ENCODE assay signal across 7 mouse cellular contexts in the genomic region with DNA sequence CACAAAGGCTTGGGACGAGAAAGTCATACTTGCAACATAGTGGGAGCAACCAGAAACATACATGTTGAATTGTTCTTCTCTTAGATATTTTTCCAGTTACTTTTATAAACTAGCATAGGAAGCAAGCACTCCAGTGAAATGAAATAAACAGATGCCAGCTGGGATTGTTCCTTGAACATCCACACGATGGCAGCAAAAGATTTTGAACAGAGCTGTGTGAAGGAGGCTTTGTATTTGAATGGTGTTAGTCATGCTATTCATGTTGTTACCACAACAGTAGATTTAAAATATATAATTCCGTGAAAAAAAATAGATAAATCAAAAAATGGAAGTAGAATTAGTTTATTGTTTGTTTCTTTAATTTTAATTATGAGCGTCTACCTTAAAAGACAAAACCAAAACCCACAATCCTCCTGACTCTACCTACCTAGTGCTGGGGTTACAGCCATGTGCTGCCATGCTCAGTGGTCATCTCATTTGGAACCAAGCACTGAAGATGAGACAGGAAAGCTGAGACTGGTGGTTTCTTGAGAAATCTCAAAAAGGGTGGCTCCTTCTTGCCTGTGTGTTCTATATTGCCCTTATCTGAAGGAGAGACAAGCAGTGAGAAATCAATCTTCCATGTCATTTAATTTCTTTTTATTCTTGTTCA.
DNase-seq lines count a peak whose midpoint lies in the region; ATAC-seq and TF ChIP-seq lines count a peak whose summit lies in the region.

No protein-coding gene starts in this region.

- peak; percentile 79 for TF ChIP-seq CTCF in liver, postnatal 0 days (IDR thresholded peaks at IDR 0.05; ENCODE audit: low read depth)

- peak; percentile 54 for ATAC-seq in CD4-positive, CD25-positive, alpha-beta regulatory T cell, adult 4 months
- peak; percentile 88 for ATAC-seq in granulocyte monocyte progenitor cell, adult 5-6 weeks (replicated peaks; ENCODE audit: poor library complexity, severe bottlenecking)
- ATAC-seq in kidney, embryonic 16.5 days (ENCODE audit: low FRiP score, low TSS enrichment), result peak; percentile 61; the same call in 1 of the 2 replicates
- ATAC-seq in liver, postnatal 0 days, result no peak

- no peak for TF ChIP-seq EP300 in liver, postnatal 0 days (IDR thresholded peaks at IDR 0.05; ENCODE audit: low read depth)

- no peaks in the 10 kb centered on the region for H3K4me1 ChIP-seq in kidney, embryonic 16.5 days (ENCODE audit: insufficient read depth, low read length)
- H3K4me1 ChIP-seq in liver, postnatal 0 days (ENCODE audit: insufficient read depth), result no peaks in the 10 kb centered on the region

- DNase-seq in R1 (ENCODE audit: low read depth, low spot score), result peak; percentile 41
- peak; percentile 60 to 77 for DNase-seq in cerebellum, postnatal 36 days
- peak; percentile 47 for DNase-seq in liver, postnatal 0 days
- DNase-seq in retina, adult 2 months (ENCODE audit: low read depth, low spot score), result peak; percentile 58

- peaks cover 3% of the 10 kb centered on the region; the same call in 1 of the 2 replicates for H3K27me3 ChIP-seq in kidney, embryonic 16.5 days (ENCODE audit: insufficient read depth, low read length)
- H3K27me3 ChIP-seq in liver, postnatal 0 days (ENCODE audit: insufficient read depth, low read length), result no peaks in the 10 kb centered on the region

- 21% methylated on average over 4 of the region's 4 CpGs for WGBS in kidney, embryonic 16.5 days
- WGBS in liver, postnatal 0 days (ENCODE audit: insufficient replicate concordance), result 18% methylated on average over 4 of the region's 4 CpGs

- no peak overlapping the region for H3K27ac ChIP-seq in kidney, embryonic 16.5 days (ENCODE audit: low read length)
- no peak overlapping the region for H3K27ac ChIP-seq in liver, postnatal 0 days (ENCODE audit: low read depth)

- no peaks in the 10 kb centered on the region for H3K9me3 ChIP-seq in kidney, embryonic 16.5 days (ENCODE audit: low read length)
- H3K9me3 ChIP-seq in liver, postnatal 0 days (ENCODE audit: low read length), result no peaks in the 10 kb centered on the region

- no peaks in the 10 kb centered on the region for H3K36me3 ChIP-seq in kidney, embryonic 16.5 days (ENCODE audit: insufficient read depth, low read length)
- H3K36me3 ChIP-seq in liver, postnatal 0 days (replicated peaks; ENCODE audit: insufficient read depth, low read length), result no peaks in the 10 kb centered on the region

- H3K4me3 ChIP-seq in kidney, embryonic 16.5 days (ENCODE audit: low read length), result no peak overlapping the region
- no peak overlapping the region for H3K4me3 ChIP-seq in liver, postnatal 0 days (ENCODE audit: low read depth, low read length)

- H3K9ac ChIP-seq in kidney, embryonic 16.5 days (replicated peaks; ENCODE audit: low read length), result no peak overlapping the region
- H3K9ac ChIP-seq in liver, postnatal 0 days (replicated peaks), result no peak overlapping the region

- H3K4me2 ChIP-seq in kidney, embryonic 16.5 days (replicated peaks; ENCODE audit: low read depth, low read length), result no peak overlapping the region
- no peak overlapping the region for H3K4me2 ChIP-seq in liver, postnatal 0 days (ENCODE audit: low read depth, low read length)
